Mouse (Mus musculus): ENCODE measurements around the gene Mbtps2.

GRCm38 (mm10) chrX:157506400-157506799 is 92.1 kb downstream of the Mbtps2 start:
- no peak for TF ChIP-seq TCF3 (IDR thresholded peaks at IDR 0.05; ENCODE audit: insufficient read length, low read depth)
- TF ChIP-seq POLR2AphosphoS2 (IDR thresholded peaks at IDR 0.05; ENCODE audit: insufficient read length, low read depth) = no peak
- TF ChIP-seq POLR2A (IDR thresholded peaks at IDR 0.05; ENCODE audit: insufficient read length, low read depth) = no peak
- TF ChIP-seq MAX (IDR thresholded peaks at IDR 0.05; ENCODE audit: low read depth) = no peak
- TF ChIP-seq USF1 (IDR thresholded peaks at IDR 0.05; ENCODE audit: low read depth) = no peak
- no peak for TF ChIP-seq E2F4 (IDR thresholded peaks at IDR 0.05; ENCODE audit: insufficient read depth)
- no peak for TF ChIP-seq SRF (IDR thresholded peaks at IDR 0.05; ENCODE audit: control insufficient read depth, insufficient read length, low read depth)
- TF ChIP-seq REST (IDR thresholded peaks at IDR 0.05; ENCODE audit: insufficient read depth, insufficient read length) = no peak
- no peak for TF ChIP-seq TCF12 (IDR thresholded peaks at IDR 0.05; ENCODE audit: insufficient read depth, poor library complexity, severe bottlenecking)
- TF ChIP-seq MYOG (IDR thresholded peaks at IDR 0.05; ENCODE audit: control insufficient read depth in 1 of 3, insufficient read depth in 1 of 3, insufficient read length in 2 of 3, low read depth in 2 of 3) = no peak
- TF ChIP-seq MYOD1 (IDR thresholded peaks at IDR 0.05; ENCODE audit: control insufficient read depth in 1 of 3, insufficient read length in 2 of 3, low read depth in 2 of 3) = no peak
- TF ChIP-seq CEBPB (IDR thresholded peaks at IDR 0.05; ENCODE audit: insufficient read depth, poor library complexity, severe bottlenecking) = no peak
